Mouse (Mus musculus) spleen, adult 2 months (tissue): ENCODE measurements around the gene Cacna1g.

ENCODE experiments used
- CTCF ChIP-seq: fragments of 200-500 bp; IDR thresholded peaks from 2 replicates; pipeline ENCODE4 v1.5.1; 2011; ENCODE audit warnings: mild to moderate bottlenecking, inconsistent platforms; ENCODE audit not compliant: insufficient read depth, insufficient read length, insufficient replicate concordance; ENCODE audit errors: extremely low read depth
- POLR2A ChIP-seq: fragments of 200-500 bp; IDR thresholded peaks from 2 replicates; pipeline ENCODE4 v1.6.1; 2011; ENCODE audit warnings: low read depth, low read length, inconsistent platforms

GRCm38 (mm10) chr11:94469136-94470064 lies 4.6 kb downstream of the Cacna1g start:
- no peak for TF ChIP-seq CTCF
- no peak for TF ChIP-seq POLR2A
